Mouse (Mus musculus): ENCODE results near the gene Prdm1. TPM values are rescaled to one million over a fixed set of nuclear protein-coding genes. Genes with fewer than 3 reads are reported as not detected.

The Prdm1 gene
- total and polyA plus RNA-seq, 3 experiments = 4.7 to 13.6 (median 8.0) TPM

GRCm38 (mm10) chr10:44425013-44425412 lies 103.3 kb downstream of the Prdm1 start:
- no peaks in the 10 kb centered on the region for H3K9me3 ChIP-seq (replicated peaks; ENCODE audit: low read length)
- no peak for DNase-seq (ENCODE audit: extremely low read depth)
- H3K4me3 ChIP-seq (replicated peaks in 1 of 3; ENCODE audit: low read depth in 2 of 3, low read length in 2 of 3, poor library complexity in 1 of 3) = no peak overlapping the region
- no peak overlapping the region for H3K4me2 ChIP-seq (ENCODE audit: insufficient read depth, low read depth, poor library complexity, severe bottlenecking)
- TF ChIP-seq ZMIZ1 (IDR thresholded peaks at IDR 0.05; ENCODE audit: low read depth, low read length) (no peak), BHLHE40 (IDR thresholded peaks at IDR 0.05; ENCODE audit: low read depth, low read length) (no peak), GABPA (IDR thresholded peaks at IDR 0.05; ENCODE audit: insufficient replicate concordance, low read depth, low read length) (no peak), NRF1 (IDR thresholded peaks at IDR 0.05; ENCODE audit: low read depth, low read length) (no peak), TCF12 (IDR thresholded peaks at IDR 0.05; ENCODE audit: low read depth, low read length) (no peak), MYC (IDR thresholded peaks at IDR 0.05; ENCODE audit: low read depth, low read length) (0 out of 2 replicates have a peak, but pooled peaks have one; percentile 31), NELFE (IDR thresholded peaks at IDR 0.05; ENCODE audit: low read depth, low read length) (no peak), IRF4 (IDR thresholded peaks at IDR 0.05; ENCODE audit: low read depth, low read length) (no peak), MXI1 (IDR thresholded peaks at IDR 0.05; ENCODE audit: low read depth, low read length) (no peak), MAFK (IDR thresholded peaks at IDR 0.05; ENCODE audit: insufficient replicate concordance, low read length) (peak; percentile 67; the same call in 1 of the 2 replicates)
- no peaks in the 10 kb centered on the region for H3K79me2 ChIP-seq (replicated peaks; ENCODE audit: control insufficient read depth, extremely low read depth, insufficient read depth, poor library complexity, severe bottlenecking)
- dilution Hi-C loops (cut with MboI; ENCODE audit: extremely low pct_ligation_motif_present, extremely low pct_unique_long_range_greater_than_20kb, low sequenced_read_pairs) (no loop called here), in situ Hi-C loops (cut with MboI; ENCODE audit: low pct_ligation_motif_present, low pct_unique_long_range_greater_than_20kb, low sequenced_read_pairs) (no loop called here)
- no peaks in the 10 kb centered on the region for H3K36me3 ChIP-seq (replicated peaks in 1 of 2; ENCODE audit: control insufficient read depth in 1 of 2, insufficient read depth in 1 of 2, low read length in 1 of 2)
- H3K4me1 ChIP-seq (ENCODE audit: control insufficient read depth in 1 of 2, insufficient read depth in 2 of 2) = peaks cover 35 to 46% of the 10 kb centered on the region in 2 experiments
- H3K27ac ChIP-seq (ENCODE audit: insufficient read depth, low read depth) = no peak overlapping the region
- no peaks in the 10 kb centered on the region for H3K27me3 ChIP-seq (replicated peaks)
- no peak overlapping the region for H3K9ac ChIP-seq (ENCODE audit: insufficient read depth, low read depth)

- no peaks in the 10 kb centered on the region for H3K9me3 ChIP-seq (replicated peaks; ENCODE audit: low read length)
- no peak overlapping the region for H3K4me2 ChIP-seq (ENCODE audit: insufficient read depth, low read depth, poor library complexity, severe bottlenecking)
- TF ChIP-seq ETS1 (conservative IDR thresholded peaks at IDR 0.05; ENCODE audit: low read depth, low read length) (no peak), KAT2A (IDR thresholded peaks at IDR 0.05; ENCODE audit: insufficient replicate concordance, low read length) (no peak), IRF4 (IDR thresholded peaks at IDR 0.05; ENCODE audit: low read depth, low read length) (no peak), ZC3H11A (IDR thresholded peaks at IDR 0.05; ENCODE audit: low read depth, low read length) (no peak), RCOR1 (conservative IDR thresholded peaks at IDR 0.05; ENCODE audit: low read depth, low read length) (no peak), TCF12 (IDR thresholded peaks at IDR 0.05; ENCODE audit: low read depth, low read length) (no peak)
- H3K4me1 ChIP-seq (ENCODE audit: control insufficient read depth in 1 of 2, insufficient read depth in 2 of 2) = peaks cover 28 to 36% of the 10 kb centered on the region in 2 experiments
- no peak overlapping the region for H3K9ac ChIP-seq (ENCODE audit: insufficient read depth, low read depth)
- no peak for DNase-seq (ENCODE audit: extremely low read depth)
- dilution Hi-C loops (cut with MboI; ENCODE audit: extremely low pct_ligation_motif_present, extremely low pct_unique_long_range_greater_than_20kb, low sequenced_read_pairs) = no loop called here
- in situ Hi-C loops (cut with MboI; ENCODE audit: low pct_ligation_motif_present, low pct_unique_long_range_greater_than_20kb, low sequenced_read_pairs) = no loop called here
- no peaks in the 10 kb centered on the region for H3K36me3 ChIP-seq (replicated peaks in 1 of 2; ENCODE audit: control insufficient read depth in 1 of 2, insufficient read depth in 1 of 2, low read length in 1 of 2)
- no peak overlapping the region for H3K27ac ChIP-seq (ENCODE audit: insufficient read depth, low read depth)
- H3K79me2 ChIP-seq (replicated peaks; ENCODE audit: control insufficient read depth, extremely low read depth, insufficient read depth, poor library complexity, severe bottlenecking) = no peaks in the 10 kb centered on the region
- H3K27me3 ChIP-seq (replicated peaks) = no peaks in the 10 kb centered on the region
- H3K4me3 ChIP-seq (replicated peaks in 1 of 3; ENCODE audit: low read depth in 2 of 3, low read length in 2 of 3, poor library complexity in 1 of 3) = no peak overlapping the region
Observed at GRCm38 (mm10) chr10:44421896-44422295, 106.4 kb downstream of the Prdm1 start.
